Mouse (Mus musculus) liver, embryonic 14.5 days (tissue): ENCODE measurements around the gene Gtf3c6. TPM values are rescaled to one million over a fixed set of nuclear protein-coding genes. Genes with fewer than 3 reads are reported as not detected.
A peak's percentile ranks its signal among the peaks of the same experiment; 100 is the strongest.
"Not testable (repeated sequence)": the region's sequence is repeated elsewhere in the genome, so short reads cannot be mapped to it uniquely, and the experiment has no call there.

Experiments used
- ATAC-seq: fragments of 200-750 bp; cut with Nextera tagmentation; 2 replicates; pipeline ENCODE4 v1.8.0; 2017; ENCODE audit warnings: moderate number of reproducible peaks, mild to moderate bottlenecking, moderate library complexity; ENCODE audit not compliant: insufficient read depth
- DNase-seq, 3 experiments: peaks; one replicate each; pipeline ENCODE4 v3.0.0-alpha.2; 2012 to 2013; ENCODE audit warnings: low read depth in 3 of 3, low spot score in 3 of 3
- H3K27ac ChIP-seq: fragments of 300-500 bp; sonication (generic); 2 replicates; pipeline ENCODE4 v1.5.1; 2014; ENCODE audit warnings: moderate library complexity, mild to moderate bottlenecking, control low read depth, inconsistent platforms
- H3K27me3 ChIP-seq: fragments of 300-500 bp; sonication (generic); 2 replicates; pipeline ENCODE4 v1.6.1; 2014; ENCODE audit warnings: mild to moderate bottlenecking, low read length, moderate library complexity; ENCODE audit not compliant: control insufficient read depth, insufficient read depth
- H3K36me3 ChIP-seq: fragments of 300-500 bp; sonication (generic); replicated peaks from 2 replicates; pipeline ENCODE4 v1.6.1; 2014; ENCODE audit warnings: low read depth; ENCODE audit not compliant: control insufficient read depth, insufficient read depth
- H3K4me1 ChIP-seq, 2 experiments: fragments of 200-500 bp in 1 of 2; fragments of 300-500 bp in 1 of 2; sonication (generic) in 1 of 2; replicated peaks; 2 replicates each; pipeline ENCODE4 v1.6.1; 2012 to 2014; ENCODE audit warnings: antibody characterized with exemption in 1 of 2, inconsistent platforms in 1 of 2, low read length in 1 of 2; ENCODE audit not compliant: control insufficient read depth in 2 of 2, insufficient read depth in 2 of 2
- H3K4me2 ChIP-seq: fragments of 300-500 bp; sonication (generic); 2 replicates; pipeline ENCODE4 v1.6.1; 2014; ENCODE audit warnings: low read depth, mild to moderate bottlenecking, control low read depth, moderate library complexity
- H3K4me3 ChIP-seq, 2 experiments: fragments of 200-500 bp in 1 of 2; fragments of 300-500 bp in 1 of 2; sonication (generic) in 1 of 2; 2 replicates each; pipeline ENCODE4 v1.5.1; 2012 to 2014; ENCODE audit warnings: low read depth in 2 of 2, low read length in 2 of 2, mild to moderate bottlenecking in 2 of 2, control low read depth in 1 of 2, inconsistent platforms in 1 of 2, moderate library complexity in 1 of 2; ENCODE audit not compliant: insufficient read depth in 1 of 2
- H3K9ac ChIP-seq: fragments of 300-500 bp; sonication (generic); replicated peaks from 2 replicates; pipeline ENCODE4 v1.6.1; 2014; ENCODE audit warnings: mild to moderate bottlenecking, control low read depth, moderate library complexity
- H3K9me3 ChIP-seq: fragments of 300-500 bp; sonication (generic); 2 replicates; pipeline ENCODE4 v1.6.1; 2016; ENCODE audit warnings: low read length, mixed read lengths; ENCODE audit not compliant: control insufficient read depth
- CTCF ChIP-seq: IDR thresholded peaks from 2 replicates; pipeline ENCODE4 v1.5.1; 2016; ENCODE audit warnings: antibody characterized with exemption, low read depth, control low read depth
- EP300 ChIP-seq: IDR thresholded peaks from 2 replicates; pipeline ENCODE4 v1.6.1; 2016; ENCODE audit warnings: antibody characterized with exemption, low read depth
- WGBS: fragments of 180-500 bp; shearing (Covaris S2); extraction: QIAGEN DNeasy Blood & Tissue Kit; methylation state at CpG from one replicate; pipeline ENCODE4 v1.1.7; 2014; ENCODE audit not compliant: insufficient replicate concordance; 5-methylcytosine and 5-hydroxymethylcytosine counted together
- polyA plus RNA-seq, 2 experiments: library from polyadenylated mRNA; depleted of rRNA in 1 of 2; stranded (reverse) in 1 of 2; unstranded in 1 of 2; fragments of >200 nt; fragmentation: Nextera tagmentation in 1 of 2; extraction: Ambion mirVana in 1 of 2; gene quantifications; 2 replicates each; pipeline versions ENCODE4 v1.2.1 to v1.2.3; 2012 to 2014

The Gtf3c6 gene
- polyA plus RNA-seq (2012; rRNA removed) (7.7 and 15.1 TPM in 2 replicates), polyA plus RNA-seq (2014; fragmentation: Nextera tagmentation; extraction: Ambion mirVana) (31.6 and 34.1 TPM in 2 replicates)

- peak; percentile 82 to 89 (median 83) for DNase-seq
- peak; percentile 59; the same call in 1 of the 2 replicates for ATAC-seq
- H3K9me3 ChIP-seq, result no peaks in the 10 kb centered on the region
- no peaks in the 10 kb centered on the region; the same call in none of the 2 replicates for H3K36me3 ChIP-seq
- TF ChIP-seq CTCF, result no peak
- peak; percentile 15; the same call in 1 of the 2 replicates for TF ChIP-seq EP300
- H3K9ac ChIP-seq, result peak within 1 kb of the TSS; percentile 96
- 0% methylated on average over 43 of the region's 43 CpGs for WGBS
- H3K27ac ChIP-seq, result peak within 1 kb of the TSS; percentile 91
- H3K27me3 ChIP-seq, result no peaks in the 10 kb centered on the region
- H3K4me2 ChIP-seq, result peak within 1 kb of the TSS; percentile 99
- peak within 1 kb of the TSS; percentile 94 for H3K4me3 ChIP-seq
- peaks cover 12 to 20% of the 10 kb centered on the region in 2 experiments for H3K4me1 ChIP-seq
Observed at GRCm38 (mm10) chr10:40257414-40258255, at the start of gene Gtf3c6. TSS of gene Gtf3c6 (minus strand) at chr10:40258108.

GRCm38 (mm10) chr10:40305989-40306388, 48.1 kb upstream of the Gtf3c6 start:
- Histone ChIP-seq H3K36me3 (no peaks in the 10 kb centered on the region), H3K9me3 (peaks cover 5% of the 10 kb centered on the region), H3K27me3 (no peaks in the 10 kb centered on the region), H3K27ac (no peak overlapping the region), H3K4me1 (peaks cover 11 to 12% of the 10 kb centered on the region in 2 experiments), H3K4me3 (no peak overlapping the region), H3K9ac (no peak overlapping the region), H3K4me2 (no peak overlapping the region)
- no peak for ATAC-seq
- WGBS, result 64% methylated on average over 1 of the region's 1 CpGs
- no peak for DNase-seq
- TF ChIP-seq EP300 (no peak), CTCF (peak; percentile 52)

- H3K9me3 ChIP-seq, result peaks cover 5% of the 10 kb centered on the region
- ATAC-seq (peak; percentile 86), DNase-seq (peak; percentile 96 to 97 (median 97))
- peaks cover 8 to 9% of the 10 kb centered on the region in 2 experiments for H3K4me1 ChIP-seq
- TF ChIP-seq EP300 (peak; percentile 9; the same call in 1 of the 2 replicates), CTCF (no peak)
- under 1% methylated on average over 55 of the region's 55 CpGs for WGBS
- peak within 1 kb of the TSS; percentile 97 for H3K9ac ChIP-seq
- H3K4me2 ChIP-seq, result peak within 1 kb of the TSS; percentile 100
- H3K4me3 ChIP-seq, result peak within 1 kb of the TSS; percentile 78 to 92
- no peaks in the 10 kb centered on the region for H3K27me3 ChIP-seq
- H3K27ac ChIP-seq, result peak within 1 kb of the TSS; percentile 87
- H3K36me3 ChIP-seq, result no peaks in the 10 kb centered on the region; the same call in 1 of the 2 replicates
Observed at GRCm38 (mm10) chr10:40302140-40302985, 44.5 kb upstream of the Gtf3c6 start, which contains the start of gene Amd1. TSS of gene Amd1 (minus strand) at chr10:40302186.

- not testable (repeated sequence) for H3K9me3 ChIP-seq, H3K36me3 ChIP-seq, H3K27me3 ChIP-seq
- ATAC-seq (peak; percentile 58), DNase-seq (peak; percentile 35 to 46 (median 36))
- Histone ChIP-seq H3K9ac (peak overlapping the region; percentile 97), H3K4me2 (peak overlapping the region; percentile 100), H3K4me1 (peaks cover 13% of the 10 kb centered on the region in 2 experiments), H3K4me3 (peak overlapping the region; percentile 75 to 92), H3K27ac (peak overlapping the region; percentile 87)
- under 1% methylated on average over 71 of the region's 91 CpGs for WGBS
- TF ChIP-seq CTCF, result 0 out of 2 replicates have a peak, but pooled peaks have one; percentile 2
Observed at GRCm38 (mm10) chr10:40301181-40302075, 43.5 kb upstream of the Gtf3c6 start.
